In the genomic region with DNA sequence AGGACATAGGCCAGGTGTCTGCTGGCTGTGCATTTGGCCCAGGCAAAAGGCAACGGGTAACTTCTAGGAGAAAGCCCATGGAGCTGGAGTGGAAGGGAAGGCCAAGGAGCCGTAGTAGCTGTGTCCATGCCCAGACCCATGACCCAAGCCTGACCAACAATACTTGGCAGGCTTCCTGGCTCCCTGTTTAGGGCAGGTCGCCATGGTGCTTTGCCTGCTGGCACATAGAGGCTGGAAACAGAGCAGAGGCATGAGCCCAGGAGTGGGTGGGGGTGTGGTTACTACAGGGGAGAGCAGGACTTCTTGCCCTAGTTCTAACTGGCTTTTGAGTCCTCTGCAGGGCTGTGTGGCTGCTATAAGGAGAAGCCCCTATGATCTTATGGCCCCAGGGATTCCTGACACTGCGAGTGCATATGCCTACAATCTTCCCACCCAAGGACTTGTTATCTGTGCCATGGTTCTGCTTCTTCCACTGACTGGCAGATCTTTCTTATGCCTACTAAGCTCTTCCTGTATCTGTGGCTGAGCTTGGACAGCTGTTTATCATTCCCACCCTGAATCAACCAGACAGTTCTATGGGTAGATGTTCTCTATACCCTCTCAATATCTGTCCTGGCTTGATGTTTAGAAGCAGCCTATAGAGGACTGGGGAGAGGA, we compare ENCODE assay signal across 9 mouse cellular contexts. TPM values are rescaled to one million over a fixed set of nuclear protein-coding genes. Genes with fewer than 3 reads are reported as not detected.
DNase-seq lines count a peak whose midpoint lies in the region; TF ChIP-seq lines count a peak whose summit lies in the region.
"Had no signal": no experiment of that assay in that cellular context is flagged by ENCODE, and none has a peak within 500 bp of the region (broad histone marks: within the 10 kb centered on the region; RNA-seq: fewer than 3 reads in every experiment).

No protein-coding gene starts in this region.

- no peaks in the 10 kb centered on the region for H3K27me3 ChIP-seq in liver, adult 2 months (ENCODE audit: control insufficient read depth, insufficient read depth, low read length)
- no peaks in the 10 kb centered on the region for H3K27me3 ChIP-seq in thymus, adult 2 months (ENCODE audit: control insufficient read depth, insufficient read depth, low read length)

- 63% methylated on average over 4 of the region's 4 CpGs for WGBS in liver, adult 2 months
- 98% methylated on average over 4 of the region's 4 CpGs for WGBS in thymus, adult 2 months

- no peak for TF ChIP-seq CTCF in liver, adult 2 months (IDR thresholded peaks at IDR 0.05; ENCODE audit: low read depth, low read length)
- no peak for TF ChIP-seq CTCF in thymus, adult 2 months (IDR thresholded peaks at IDR 0.05; ENCODE audit: borderline replicate concordance, control insufficient read depth, extremely low read depth, insufficient read depth, low read length, poor library complexity)

- H3K79me2 ChIP-seq in liver, adult 2 months (ENCODE audit: control insufficient read depth, insufficient read depth, low read length) = no peaks in the 10 kb centered on the region

- H3K4me3 ChIP-seq in liver, adult 2 months (ENCODE audit: insufficient read depth, low read depth, low read length) = no peak overlapping the region
- H3K4me3 ChIP-seq in thymus, adult 2 months (ENCODE audit: control insufficient read depth, insufficient read depth, low read length) = no peak overlapping the region
- H3K4me3 ChIP-seq: neural tube, embryonic 12.5 days had no signal

- no peak overlapping the region for H3K27ac ChIP-seq in liver, adult 2 months (replicated peaks; ENCODE audit: insufficient read depth, low read depth, low read length)
- no peak overlapping the region for H3K27ac ChIP-seq in thymus, adult 2 months (ENCODE audit: control insufficient read depth, insufficient read depth, low read length)
- H3K27ac ChIP-seq: neural tube, embryonic 12.5 days had no signal

- peak; percentile 39 for DNase-seq in liver, adult 2 months (ENCODE audit: extremely low read depth, low read depth, low spot score)
- no peak for DNase-seq in liver
- DNase-seq in cerebellum, adult 9-10 months = peak; percentile 95
- DNase-seq in kidney, adult 8-10 months = peak; percentile 74 to 77
- DNase-seq in ovary, postnatal 14 days (ENCODE audit: low spot score) = peak; percentile 42
- no peak for DNase-seq in embryo, embryonic 11 days
- no peak for DNase-seq in retina, postnatal 1 day
- DNase-seq in thymus, adult 2 months = no peak

- H3K4me1 ChIP-seq in liver, adult 2 months (ENCODE audit: control insufficient read depth, insufficient read depth, low read length) = no peaks in the 10 kb centered on the region
- no peaks in the 10 kb centered on the region for H3K4me1 ChIP-seq in thymus, adult 2 months (replicated peaks; ENCODE audit: control insufficient read depth, insufficient read depth, low read length)
- H3K4me1 ChIP-seq: neural tube, embryonic 12.5 days had no signal

- H3K36me3 ChIP-seq in liver, adult 2 months (ENCODE audit: control insufficient read depth, insufficient read depth, low read length) = no peaks in the 10 kb centered on the region
- no peaks in the 10 kb centered on the region for H3K36me3 ChIP-seq in thymus, adult 2 months (ENCODE audit: control insufficient read depth, insufficient read depth, low read length)
- H3K36me3 ChIP-seq: neural tube, embryonic 12.5 days had no signal

- no peak overlapping the region for H3K9ac ChIP-seq in liver, adult 2 months (ENCODE audit: low read depth, low read length)
- H3K9ac ChIP-seq: neural tube, embryonic 12.5 days had no signal

- no peak for TF ChIP-seq POLR2A in liver, adult 2 months (IDR thresholded peaks at IDR 0.05; ENCODE audit: extremely low read depth, insufficient read depth, low read length)
- no peak for TF ChIP-seq POLR2A in thymus, adult 2 months (IDR thresholded peaks at IDR 0.05; ENCODE audit: control insufficient read depth, extremely low read depth, insufficient read depth, low read length, poor library complexity)

RNA-seq across cellular contexts. Expression of gene Nhsl2, which starts 40.8 kb away (rescaled TPM):
- 0.46 and 0.54 TPM in 2 replicates for total RNA-seq in liver, adult 2 months (2014; rRNA removed)
- 0.15 and 0.27 TPM in 2 replicates for polyA plus RNA-seq in liver, adult 2 months (2012; rRNA removed)
- polyA plus RNA-seq in thymus, adult 2 months (2012; rRNA removed) = 0.81 and 1.4 TPM in 2 replicates

Comparison
In these comparisons a context has a peak if more than half of its experiments do, and no peak if none do; other contexts are left out.
1. DNase-seq: peak in liver, adult 2 months (single experiment), cerebellum, adult 9-10 months (single experiment), kidney, adult 8-10 months (2 of 2) and ovary, postnatal 14 days (single experiment); none in liver (single experiment), embryo, embryonic 11 days (single experiment), retina, postnatal 1 day (single experiment) and thymus, adult 2 months (single experiment).